Mouse (Mus musculus) regulatory T cell (primary cell): ENCODE results near the gene Pirt.

Experiments used
- in situ Hi-C: fragments of 300-600 bp; cut with MboI, MseI; formaldehyde crosslinking; loops from one replicate; pipeline ENCODE4 v1.15.1; 2025; ENCODE audit warnings: high pct_unique_total_duplicates

Pirt gene

DNA sequence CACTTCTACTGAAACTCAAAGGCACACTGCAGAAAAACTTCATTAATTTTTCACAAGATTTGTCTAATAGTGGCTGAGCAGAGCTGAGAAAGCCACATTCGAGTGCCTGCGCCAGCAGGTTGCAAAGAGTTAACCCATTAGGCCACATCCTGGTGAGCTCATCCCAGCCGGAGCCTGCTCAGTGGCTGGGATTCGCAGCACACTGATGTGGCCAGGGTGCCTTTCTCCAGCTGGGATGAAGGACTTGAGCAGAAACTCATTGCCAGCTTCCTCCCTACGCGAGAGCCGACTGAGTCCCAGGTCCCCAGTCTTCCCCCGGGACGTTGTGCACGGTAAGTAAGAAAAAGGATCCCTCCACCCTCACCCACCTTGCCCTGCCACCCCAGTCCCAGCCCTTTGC lies at the start of gene Pirt:
Gene Pirt, plus strand, starts transcription at position 171 of the 400 bp plus-strand sequence.
- in situ Hi-C loops = no loop called here

DNA sequence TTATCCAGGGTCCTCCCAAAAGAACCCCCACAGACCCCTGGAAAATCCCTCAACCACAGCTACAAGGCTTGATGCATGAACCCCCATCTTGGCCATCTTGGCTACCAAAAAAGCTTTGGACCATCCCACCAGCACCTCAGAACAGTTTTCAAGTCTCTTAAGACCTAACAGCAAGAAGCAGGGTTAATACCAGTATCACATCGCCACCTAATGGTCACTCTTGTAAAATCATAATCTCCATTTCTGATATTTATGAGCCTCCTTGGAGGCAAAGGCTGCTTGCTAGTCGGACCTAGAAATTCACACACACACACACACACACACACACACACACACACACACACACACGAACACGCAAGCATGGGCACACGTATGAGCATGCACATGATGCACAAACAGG lies 40.1 kb upstream of the Pirt start:
- in situ Hi-C loops = no loop called here

DNA sequence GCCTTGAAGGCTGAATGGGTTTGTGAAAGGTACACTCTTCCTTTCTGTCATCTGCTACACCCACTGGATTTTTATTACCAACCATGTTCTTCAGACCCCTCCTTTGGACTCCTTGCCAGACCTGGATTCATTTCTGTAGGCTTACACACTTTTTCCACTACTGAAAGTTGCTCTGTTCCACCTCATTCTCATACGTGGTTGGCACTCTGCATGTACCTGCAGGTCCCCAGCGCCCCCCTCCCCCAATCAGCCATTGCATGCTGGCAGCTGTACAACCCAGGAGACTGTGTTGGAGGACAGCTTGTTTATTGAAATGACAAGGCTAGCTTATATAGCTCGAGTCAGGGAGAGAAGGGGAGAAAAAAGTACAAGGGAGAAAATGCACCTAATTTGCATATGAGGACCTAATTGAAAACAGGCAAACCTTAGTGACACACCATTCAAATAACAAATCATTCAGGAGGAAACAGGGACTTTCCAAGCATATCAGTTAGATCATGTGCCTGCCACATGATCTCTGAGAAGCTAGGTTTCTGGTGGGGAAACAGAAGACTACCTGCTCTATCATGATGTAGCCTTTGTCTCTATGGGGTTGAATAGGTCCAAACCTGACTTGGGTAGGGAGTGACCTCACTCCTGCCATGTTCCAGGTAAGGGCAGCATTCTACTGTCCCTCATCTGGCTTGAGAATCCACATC lies 38.9 kb upstream of the Pirt start:
- in situ Hi-C loops = no loop called here

DNA sequence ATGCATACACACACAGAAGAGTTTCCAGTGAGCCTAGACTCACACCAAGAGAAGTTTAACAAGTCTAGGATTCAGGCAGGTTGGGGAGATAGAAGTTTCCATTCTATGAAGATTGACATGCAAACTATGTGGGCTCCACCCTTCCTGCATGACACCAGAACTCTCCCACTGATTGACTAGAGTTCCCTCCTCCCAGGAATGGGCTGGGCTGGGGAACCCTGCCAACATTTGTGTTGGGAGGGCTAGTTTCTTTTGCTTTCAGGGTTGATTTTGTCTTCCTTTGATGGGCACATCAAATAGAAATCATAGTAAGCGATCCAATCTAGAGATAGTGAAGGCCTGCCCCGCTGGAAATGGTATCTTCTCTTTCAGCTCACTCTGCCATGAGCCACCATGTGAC lies 30.5 kb upstream of the Pirt start:
- in situ Hi-C loops = no loop called here

DNA sequence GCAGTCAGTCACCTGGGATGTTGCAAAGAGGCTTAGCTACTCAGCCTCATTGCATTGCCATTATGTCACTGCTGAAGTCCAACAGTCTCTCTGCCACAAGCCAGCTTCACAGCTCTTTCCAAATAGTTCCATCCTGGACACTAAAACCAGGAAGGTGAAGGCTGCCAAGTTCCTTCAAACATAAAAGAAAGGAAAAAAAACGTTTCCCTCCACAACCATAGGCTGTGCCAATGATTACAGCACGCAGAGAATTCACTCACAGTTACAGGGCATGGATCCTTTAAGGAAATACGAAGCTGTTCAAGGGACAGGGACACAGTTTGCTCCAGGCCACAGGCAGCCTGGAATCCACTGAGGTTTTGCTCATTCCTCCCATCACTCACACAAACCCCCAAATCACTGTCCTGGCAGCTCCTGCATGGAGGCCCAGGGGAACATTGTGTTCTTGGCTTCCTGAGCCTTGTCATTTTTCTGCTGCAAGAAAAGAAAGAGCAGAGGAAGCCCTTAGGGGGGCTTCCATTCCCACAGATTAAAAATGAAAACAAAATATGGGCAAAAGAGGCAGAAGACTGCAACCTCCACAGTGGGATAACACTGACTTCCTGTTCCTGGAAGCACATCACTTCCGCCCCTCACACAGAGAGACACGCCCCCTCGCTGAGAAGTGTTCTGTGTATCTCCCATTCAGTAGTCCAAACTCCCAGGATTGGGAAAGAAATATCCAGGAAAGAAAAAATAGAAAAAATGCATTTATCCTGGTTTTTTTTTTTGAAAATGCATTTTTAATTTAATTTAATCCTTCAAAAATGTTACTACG lies 29.3 kb upstream of the Pirt start:
- in situ Hi-C loops = no loop called here

DNA sequence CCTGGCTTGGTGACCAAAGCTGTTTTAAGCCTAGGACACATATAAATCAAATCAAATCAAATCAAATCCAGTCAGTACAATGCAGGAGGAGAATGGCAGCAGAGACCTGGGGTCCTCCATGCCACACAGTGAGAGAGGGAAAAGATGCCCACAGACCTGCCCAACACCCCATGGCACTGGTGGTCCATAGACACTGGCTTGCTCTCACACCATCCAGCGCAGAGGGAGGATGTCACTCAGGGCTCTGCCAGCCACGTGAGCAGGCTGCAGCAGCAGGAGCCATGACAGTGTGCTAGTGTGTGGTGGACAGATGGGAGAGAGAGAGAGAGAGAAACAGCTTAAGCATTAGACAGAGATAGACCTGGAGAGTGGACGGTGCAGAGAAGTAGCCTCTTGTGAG lies 19.2 kb upstream of the Pirt start:
- in situ Hi-C loops = no loop called here

DNA sequence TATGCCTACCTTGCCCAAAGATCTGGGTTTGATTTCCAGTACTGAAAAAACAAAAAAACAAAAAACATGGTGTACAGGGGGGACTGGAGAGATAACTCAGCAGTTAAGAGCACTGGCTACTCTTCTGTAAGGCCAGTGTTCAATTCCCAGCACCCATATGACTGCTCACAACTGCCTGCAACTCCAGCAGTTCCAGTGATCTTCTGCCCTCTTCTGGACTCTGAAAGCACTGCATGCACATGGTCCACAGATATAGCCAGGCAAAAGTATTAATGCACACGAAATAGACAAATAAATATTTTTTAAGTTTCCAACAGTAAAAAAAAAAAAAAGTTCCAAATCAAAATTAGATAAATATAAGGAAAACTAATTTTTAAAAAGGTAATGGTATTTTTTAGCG lies 13.0 kb upstream of the Pirt start:
- in situ Hi-C loops = no loop called here

DNA sequence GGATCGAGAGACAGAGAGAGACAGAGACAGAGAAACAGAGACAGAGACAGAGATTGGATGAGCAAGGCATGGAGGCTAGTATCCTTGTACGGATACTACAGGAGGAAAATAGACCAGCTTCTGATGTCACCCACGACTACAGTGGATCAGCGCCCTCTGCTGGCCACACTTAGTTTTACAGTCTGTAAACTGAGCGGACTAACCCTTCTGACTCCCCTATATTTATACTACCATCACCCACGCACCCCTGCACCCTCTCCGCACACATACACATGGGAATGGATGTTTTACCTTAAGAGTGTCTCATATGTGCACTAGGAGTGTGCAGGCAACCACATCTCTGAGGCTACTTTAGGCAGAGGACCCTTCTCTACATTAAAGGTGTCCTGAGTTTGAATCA lies 12.4 kb upstream of the Pirt start:
- in situ Hi-C loops = no loop called here

DNA sequence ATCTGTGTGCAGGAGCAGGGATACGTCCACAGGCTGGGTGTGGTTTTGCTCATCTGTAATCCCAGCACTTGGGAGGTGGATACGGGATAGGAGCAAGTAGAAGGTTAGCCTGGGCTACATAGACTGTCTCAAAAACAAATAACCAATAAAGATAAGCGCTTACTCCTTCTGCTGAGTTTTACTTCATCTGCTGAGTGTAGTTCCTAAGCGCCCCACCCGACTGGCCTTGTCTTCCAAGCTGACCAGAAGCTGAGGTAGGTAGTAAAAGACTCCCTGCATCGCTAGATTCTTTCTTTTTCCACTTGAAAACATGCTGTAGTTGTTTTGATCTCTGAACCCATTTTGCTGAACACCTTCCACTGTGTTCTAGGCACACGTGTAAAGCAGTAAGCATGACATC lies 9.0 kb upstream of the Pirt start:
- in situ Hi-C loops = loop anchor here (10.0 kb wide), 1 partner anchor 112 kb away; no protein-coding TSS in a partner anchor

DNA sequence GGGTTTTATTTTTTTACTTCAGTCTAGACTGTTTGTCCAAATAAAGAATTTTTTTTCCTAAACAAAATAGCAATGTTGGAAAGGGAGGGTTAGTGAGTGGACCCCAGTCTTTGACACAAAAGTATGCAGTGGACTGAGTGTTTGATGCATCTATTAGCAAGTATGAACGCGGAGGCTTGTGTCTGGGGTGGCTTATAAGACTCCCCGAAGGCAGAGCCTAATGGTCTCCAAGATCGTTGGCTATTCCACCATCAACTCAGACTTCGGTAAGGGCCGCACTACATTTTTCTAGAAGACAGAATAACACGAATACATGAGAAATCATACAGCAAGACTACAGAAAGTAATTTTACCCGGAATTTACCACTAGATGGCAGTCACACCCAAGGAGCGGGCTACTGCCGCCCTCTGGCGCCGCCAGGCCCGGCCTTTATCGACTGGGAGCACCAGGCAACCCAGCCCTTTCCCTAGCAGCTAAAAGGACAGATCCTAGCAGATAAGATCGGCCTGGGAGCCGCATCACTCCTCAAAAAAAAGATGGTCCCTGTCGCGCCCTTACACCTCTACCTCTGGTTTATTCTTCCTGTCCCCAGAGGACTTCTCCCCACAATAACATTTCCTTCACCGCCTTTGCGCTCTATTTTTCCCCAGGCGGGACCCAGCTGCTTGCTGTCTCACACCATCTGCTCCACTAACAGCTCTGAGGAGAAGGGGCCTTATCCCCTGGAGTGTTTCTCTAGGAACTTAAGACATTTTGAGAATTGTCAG lies 6.0 kb upstream of the Pirt start:
- in situ Hi-C loops = loop anchor here (5.0 to 10.0 kb wide), 3 partner anchors 76 to 176 kb away; no protein-coding TSS in a partner anchor

DNA sequence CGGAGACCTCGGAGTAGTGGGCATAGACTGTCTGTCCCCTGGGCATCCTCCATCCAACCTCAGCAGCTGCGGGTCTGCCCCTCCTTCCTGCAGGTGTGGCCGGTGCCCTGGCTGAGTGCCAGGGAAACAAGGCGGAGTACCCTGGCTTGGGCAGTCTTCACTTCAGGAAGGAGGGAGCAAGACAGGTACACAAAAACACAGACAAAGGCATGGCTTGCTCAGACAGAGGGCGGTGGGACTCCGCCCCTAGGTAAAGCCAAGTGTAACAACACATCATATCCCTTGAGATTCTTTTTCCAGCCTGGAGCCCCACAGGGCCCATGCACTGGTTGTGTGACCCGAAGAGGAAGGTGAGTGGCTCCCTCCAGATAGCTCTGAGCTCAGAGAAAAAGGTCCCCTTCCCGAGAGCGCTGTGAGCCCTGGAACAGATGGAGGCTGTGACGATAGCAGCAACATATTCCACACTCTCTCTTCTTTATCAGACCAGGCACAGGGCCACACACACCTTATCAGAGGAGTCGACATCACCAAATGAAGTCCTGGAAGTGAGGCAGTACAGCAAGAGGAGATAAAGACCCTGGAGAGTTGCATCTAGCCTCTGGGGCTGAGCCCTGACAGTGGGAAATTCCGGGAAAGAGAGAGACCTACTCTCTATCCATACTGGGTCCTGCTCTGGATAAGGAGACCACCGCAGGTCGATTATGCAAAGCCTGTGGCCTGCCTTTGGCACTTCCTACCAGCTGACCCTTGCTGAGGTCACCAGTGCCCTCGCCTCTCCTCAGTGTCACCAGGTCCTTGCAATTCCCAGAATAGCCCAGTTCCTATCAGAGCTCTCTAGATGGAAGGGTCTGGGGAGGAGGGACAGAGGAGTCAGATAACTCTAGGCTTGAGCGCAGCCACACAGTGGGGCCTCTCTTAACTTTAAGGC lies 1.0 kb downstream of the Pirt start:
- in situ Hi-C loops = no loop called here

DNA sequence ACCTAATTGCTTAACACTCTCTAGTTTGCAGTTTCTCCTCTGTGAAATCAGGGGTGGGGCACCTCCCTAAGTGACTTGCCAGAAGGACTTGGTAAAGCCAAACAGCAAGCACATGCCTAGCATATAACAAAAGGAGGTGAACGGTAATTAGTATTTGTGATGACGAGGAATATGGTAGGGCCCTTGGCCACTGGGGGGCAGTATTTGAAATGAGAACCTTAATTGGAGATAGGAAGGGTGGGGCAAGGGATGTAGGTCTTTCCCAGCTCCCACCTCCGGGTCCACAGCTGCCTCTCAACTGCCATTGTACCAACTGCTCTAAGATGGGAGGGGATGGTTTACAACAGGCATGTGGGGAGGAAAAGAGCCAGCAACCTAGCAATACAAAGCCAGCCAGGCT lies 2.5 kb downstream of the Pirt start:
- in situ Hi-C loops = no loop called here

DNA sequence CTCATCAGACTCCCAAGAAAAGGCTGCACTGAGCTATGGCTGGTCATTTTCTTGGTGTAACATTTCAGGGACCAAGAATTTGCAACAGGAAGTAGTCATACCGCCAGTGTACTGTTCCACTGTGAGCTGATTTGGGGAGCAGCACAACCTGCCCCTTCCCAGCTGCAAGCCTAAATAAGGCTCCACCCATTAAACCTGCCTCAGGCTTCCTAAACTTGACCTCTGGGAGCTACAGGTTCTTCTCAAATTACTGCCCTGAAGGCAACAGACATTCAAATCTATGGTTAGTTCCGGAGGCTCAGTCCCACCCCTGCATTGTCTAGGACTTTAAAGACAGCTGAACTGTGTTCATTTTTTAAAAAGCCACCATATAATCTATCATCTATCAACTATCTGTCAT lies 8.2 kb downstream of the Pirt start:
- in situ Hi-C loops = loop anchor here (5.0 kb wide), 1 partner anchor 77 kb away; no protein-coding TSS in a partner anchor

DNA sequence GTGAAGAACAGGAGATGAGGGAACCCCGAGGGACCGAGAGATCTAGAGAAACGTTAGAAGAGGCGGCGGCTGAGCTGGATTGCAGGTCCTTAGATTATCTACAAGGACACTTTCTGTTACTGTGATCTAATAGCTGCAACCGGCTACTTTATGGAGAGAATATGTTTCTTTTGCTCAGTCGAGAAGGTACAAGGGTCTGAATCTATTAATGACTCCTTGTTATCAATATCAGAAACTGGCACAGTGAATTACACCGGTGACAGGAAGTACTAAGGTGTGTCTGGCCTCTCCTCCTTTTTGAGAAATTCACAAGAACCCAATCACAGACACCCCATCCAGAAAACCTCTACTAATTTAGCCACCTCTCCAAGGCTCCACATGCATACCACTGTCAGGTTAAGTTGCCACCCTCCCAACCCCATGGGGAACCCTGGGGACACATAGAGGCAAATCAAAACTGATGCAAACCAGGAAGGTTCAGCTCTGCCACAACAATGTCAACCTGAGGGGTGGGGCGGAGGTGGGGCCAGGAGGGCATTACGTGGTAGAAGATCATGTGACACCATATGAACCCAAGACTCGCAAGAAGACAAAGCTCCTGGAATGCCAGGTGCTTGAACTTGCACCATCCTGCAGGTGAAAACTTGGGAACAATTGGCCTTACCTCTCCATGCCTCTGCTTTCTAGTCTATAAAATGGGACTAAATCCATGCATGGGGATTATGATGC lies 12.5 kb downstream of the Pirt start:
- in situ Hi-C loops = loop anchor here (5.0 kb wide), 1 partner anchor 73 kb away; no protein-coding TSS in a partner anchor

DNA sequence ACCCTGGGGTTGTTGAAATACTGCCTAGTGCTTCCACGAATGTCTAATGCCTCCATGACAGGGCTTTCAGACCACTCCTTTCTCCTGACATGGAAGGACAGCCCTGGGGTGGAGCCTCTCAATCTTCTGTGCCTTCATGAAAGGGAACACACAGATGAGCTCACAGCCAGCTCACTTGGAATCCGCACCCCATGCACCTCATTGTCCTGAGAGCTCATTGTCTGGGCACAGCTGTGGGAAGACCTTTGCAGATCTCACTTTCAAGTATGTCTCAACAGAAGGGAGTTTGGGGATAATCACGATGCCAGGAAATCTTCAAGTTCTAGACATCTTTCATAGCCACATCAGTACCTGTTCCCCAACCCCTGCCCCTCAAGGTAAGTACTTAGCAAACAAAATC lies 16.5 kb downstream of the Pirt start:
- in situ Hi-C loops = no loop called here

DNA sequence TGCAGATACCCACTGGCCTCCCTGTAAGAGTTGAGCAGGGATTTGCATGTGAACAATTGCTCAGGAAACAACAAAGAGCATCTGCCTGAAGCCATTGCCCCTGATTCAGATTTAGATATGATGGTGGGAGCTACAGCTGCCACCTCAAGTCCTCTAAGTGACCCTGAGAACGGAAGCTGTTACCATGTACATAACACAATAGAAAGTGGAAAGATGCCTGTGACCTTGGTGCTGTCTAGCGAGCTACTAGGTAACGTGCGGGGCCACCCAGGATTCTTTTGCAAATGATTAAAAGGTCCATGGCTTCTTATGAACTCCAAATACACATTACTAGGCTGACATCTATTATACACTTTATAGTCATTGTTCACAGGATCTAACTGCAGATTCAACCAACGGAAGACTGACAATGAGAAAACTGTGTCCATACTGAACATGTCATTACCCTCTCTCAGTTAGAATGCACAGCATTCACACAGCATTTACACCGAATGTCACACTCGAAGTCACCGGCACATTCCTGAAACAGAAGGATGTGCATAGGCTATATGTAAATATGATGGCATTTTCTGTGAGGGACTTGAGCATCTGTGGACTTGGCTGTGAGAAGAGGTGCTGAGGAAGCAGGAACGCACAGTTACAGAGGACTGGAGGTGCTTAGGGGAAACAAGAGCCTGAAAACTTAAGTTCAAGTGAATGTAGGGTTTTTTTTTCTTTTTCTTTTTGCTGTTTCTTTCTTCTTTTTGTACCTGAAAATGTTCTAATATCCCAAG lies 21.2 kb downstream of the Pirt start:
- in situ Hi-C loops = no loop called here

DNA sequence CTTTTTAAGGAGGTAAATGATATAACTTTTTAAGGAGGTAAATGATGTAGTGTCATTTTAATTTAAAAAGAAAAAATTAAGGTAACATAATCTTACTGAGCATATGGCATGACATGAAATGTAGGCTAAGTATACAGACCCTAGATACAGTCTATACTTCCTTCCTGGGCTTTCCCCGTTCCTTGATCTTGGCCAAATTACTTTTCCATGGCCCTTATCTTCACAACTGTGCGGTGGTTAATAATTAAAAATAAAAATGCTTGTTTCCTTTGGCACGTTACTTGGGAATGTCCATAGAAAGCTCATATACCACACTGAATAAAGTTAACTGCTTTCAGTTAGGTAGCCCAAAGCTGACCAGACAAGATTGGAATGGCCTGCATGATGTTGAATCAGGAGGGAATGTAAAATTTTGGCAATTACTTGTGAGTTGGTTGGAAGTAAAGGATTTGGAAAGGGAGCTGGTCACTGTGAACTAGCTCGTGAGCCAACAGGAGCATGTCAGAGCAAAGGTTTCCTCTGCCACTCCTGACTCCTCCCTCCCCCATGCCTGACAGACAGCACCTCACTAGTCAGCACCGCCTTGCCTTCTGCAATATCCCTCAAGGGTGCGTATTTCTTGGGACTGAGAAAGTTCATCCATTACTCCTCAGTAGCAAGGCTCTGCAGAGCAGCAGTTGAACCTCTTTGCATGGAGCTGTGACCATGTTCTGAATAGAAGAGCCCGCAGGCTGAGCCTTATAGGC lies 22.8 kb downstream of the Pirt start:
- in situ Hi-C loops = no loop called here

DNA sequence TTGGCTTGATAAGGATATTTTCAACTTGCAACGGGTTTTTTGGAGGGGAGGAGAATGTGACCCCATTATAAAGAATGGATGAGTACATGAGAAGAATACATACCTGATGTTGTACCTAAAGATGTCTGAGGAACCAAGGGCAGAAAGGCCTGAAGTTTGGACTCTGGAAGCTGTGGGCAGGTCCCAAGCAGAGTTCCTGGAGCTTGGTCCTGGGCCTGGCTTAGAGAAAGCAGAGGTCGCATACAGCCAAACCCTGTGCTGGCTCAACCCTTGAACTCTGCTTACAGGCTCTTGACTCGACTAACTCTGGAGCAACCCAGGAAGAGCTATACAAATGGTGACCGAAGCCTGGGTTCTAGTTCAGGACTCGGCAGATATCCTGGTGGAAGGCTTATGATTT lies 30.2 kb downstream of the Pirt start:
- in situ Hi-C loops = no loop called here

DNA sequence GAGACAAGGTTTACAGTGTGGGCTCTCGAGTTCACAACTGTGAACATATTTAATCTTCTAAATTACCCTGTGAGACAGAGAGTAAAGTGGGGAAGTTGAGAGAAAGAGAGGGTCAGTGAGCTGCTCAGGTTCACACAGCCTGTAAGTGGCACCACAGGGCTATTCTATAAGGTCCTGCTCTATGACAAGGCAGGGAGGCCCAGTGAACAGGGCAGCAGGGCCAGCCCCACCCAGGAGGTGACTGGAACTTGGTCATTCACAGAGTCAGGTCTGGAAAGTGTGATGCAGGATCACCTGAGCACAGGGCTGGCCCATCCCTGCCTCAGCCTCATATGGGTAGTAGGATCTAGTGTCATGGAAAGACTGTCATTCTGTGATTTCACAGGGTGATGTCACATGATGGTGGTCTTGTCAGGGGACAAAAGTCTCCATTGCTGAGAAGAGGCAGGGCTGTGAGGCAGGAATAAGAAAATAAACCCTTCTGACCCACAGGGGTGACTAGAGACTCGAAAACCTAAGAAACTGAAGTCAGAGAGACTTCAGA lies 33.5 kb downstream of the Pirt start:
- in situ Hi-C loops = no loop called here
